Mouse (Mus musculus): ENCODE measurements around the gene Tmem220. TPM values are rescaled to one million over a fixed set of nuclear protein-coding genes. Genes with fewer than 3 reads are reported as not detected.

The Tmem220 gene
- polyA plus RNA-seq, 1 experiment from 2014 or later, result 0.64 TPM

- ATAC-seq (ENCODE audit: low read depth), result no peak
- Histone ChIP-seq H3K4me1 (ENCODE audit: control insufficient read depth, insufficient read depth, low read length) (no peaks in the 10 kb centered on the region), H3K4me2 (ENCODE audit: low read depth, low read length) (no peak overlapping the region), H3K27me3 (ENCODE audit: control insufficient read depth, insufficient read depth, low read length) (no peaks in the 10 kb centered on the region), H3K27ac (ENCODE audit: low read depth, low read length) (no peak overlapping the region), H3K9ac (replicated peaks; ENCODE audit: low read depth, low read length) (no peak overlapping the region), H3K36me3 (ENCODE audit: control insufficient read depth, insufficient read depth, low read length) (no peaks in the 10 kb centered on the region), H3K9me3 (ENCODE audit: control insufficient read depth, low read length) (no peaks in the 10 kb centered on the region), H3K4me3 (ENCODE audit: low read depth, low read length) (no peak overlapping the region)
- WGBS, result 60% methylated on average over 16 of the region's 16 CpGs
Observed at GRCm38 (mm10) chr11:67030904-67031602, 6.1 kb downstream of the Tmem220 start.

DNA sequence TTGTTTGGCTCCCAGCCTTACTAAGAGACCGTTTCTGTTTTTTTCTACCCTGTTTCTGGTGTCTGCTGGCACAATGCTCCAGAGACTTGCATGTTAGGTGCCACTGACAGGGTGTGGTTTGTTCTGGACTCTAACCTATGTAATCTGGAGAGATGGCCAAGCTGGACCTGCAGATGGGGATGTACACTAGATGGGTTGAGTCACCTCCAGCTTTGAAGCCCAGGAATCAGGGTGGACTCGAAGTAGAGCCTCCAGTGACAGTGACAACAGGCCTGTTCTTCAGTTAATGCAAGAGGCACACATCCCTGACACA, 6.6 kb downstream of the Tmem220 start:
- Histone ChIP-seq H3K9me3 (ENCODE audit: control insufficient read depth, low read length) (no peaks in the 10 kb centered on the region), H3K4me2 (ENCODE audit: low read depth, low read length) (no peak overlapping the region), H3K4me3 (ENCODE audit: low read depth, low read length) (no peak overlapping the region), H3K4me1 (ENCODE audit: control insufficient read depth, insufficient read depth, low read length) (no peaks in the 10 kb centered on the region), H3K27ac (ENCODE audit: low read depth, low read length) (no peak overlapping the region), H3K27me3 (ENCODE audit: control insufficient read depth, insufficient read depth, low read length) (no peaks in the 10 kb centered on the region), H3K36me3 (ENCODE audit: control insufficient read depth, insufficient read depth, low read length) (no peaks in the 10 kb centered on the region), H3K9ac (replicated peaks; ENCODE audit: low read depth, low read length) (no peak overlapping the region)
- 38% methylated on average over 2 of the region's 2 CpGs for WGBS
- no peak for ATAC-seq (ENCODE audit: low read depth)

DNA sequence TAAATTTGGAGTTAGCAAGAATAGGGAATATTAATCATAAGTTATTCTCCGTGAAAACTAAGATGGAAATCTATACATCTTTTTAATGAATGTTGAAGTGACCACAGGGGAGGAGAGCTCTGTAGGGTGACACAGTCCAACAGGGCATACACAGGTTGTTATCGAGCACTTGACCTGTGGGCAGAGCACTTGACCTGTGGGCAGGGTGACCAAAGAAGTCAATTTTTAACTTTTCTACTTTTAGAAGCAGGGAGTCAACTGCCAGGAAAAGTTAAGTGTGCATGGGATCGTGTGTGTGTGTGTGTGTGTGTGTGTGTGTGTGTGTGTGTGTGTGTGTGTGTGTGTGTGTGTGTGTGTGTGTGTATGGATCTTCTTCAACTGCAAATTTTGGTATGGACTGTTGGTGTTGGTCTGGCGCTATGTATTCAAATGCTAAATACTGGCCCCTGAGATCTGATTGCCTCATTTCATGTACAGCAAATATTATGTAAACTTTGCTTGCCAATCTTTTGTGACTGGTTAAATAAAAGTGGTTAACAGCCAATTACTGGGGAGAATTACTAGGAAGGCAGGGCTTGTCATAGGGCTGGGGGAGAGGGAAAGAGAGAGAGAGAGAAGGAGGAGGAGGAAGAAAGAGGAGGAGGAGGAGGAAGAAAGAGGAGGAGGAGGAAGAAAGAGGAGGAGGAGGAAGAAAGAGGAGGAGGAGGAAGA, 10.0 kb downstream of the Tmem220 start:
- no peak overlapping the region for H3K4me2 ChIP-seq (ENCODE audit: low read depth, low read length)
- H3K9ac ChIP-seq (replicated peaks; ENCODE audit: low read depth, low read length), result no peak overlapping the region
- no peak overlapping the region for H3K27ac ChIP-seq (ENCODE audit: low read depth, low read length)
- no peaks in the 10 kb centered on the region for H3K27me3 ChIP-seq (ENCODE audit: control insufficient read depth, insufficient read depth, low read length)
- 90% methylated on average over 4 of the region's 4 CpGs for WGBS
- no peaks in the 10 kb centered on the region for H3K4me1 ChIP-seq (ENCODE audit: control insufficient read depth, insufficient read depth, low read length)
- no peak overlapping the region for H3K4me3 ChIP-seq (ENCODE audit: low read depth, low read length)
- H3K9me3 ChIP-seq (ENCODE audit: control insufficient read depth, low read length), result no peaks in the 10 kb centered on the region
- ATAC-seq (ENCODE audit: low read depth), result no peak
- 0 out of 2 replicates have a peak, but pooled peaks cover 3% of the 10 kb centered on the region for H3K36me3 ChIP-seq (ENCODE audit: control insufficient read depth, insufficient read depth, low read length)

- H3K4me3 ChIP-seq (ENCODE audit: low read depth, low read length), result no peak overlapping the region
- H3K4me2 ChIP-seq (ENCODE audit: low read depth, low read length), result no peak overlapping the region
- H3K27me3 ChIP-seq (ENCODE audit: control insufficient read depth, insufficient read depth, low read length), result no peaks in the 10 kb centered on the region
- H3K4me1 ChIP-seq (ENCODE audit: control insufficient read depth, insufficient read depth, low read length), result no peaks in the 10 kb centered on the region
- H3K9me3 ChIP-seq (ENCODE audit: control insufficient read depth, low read length), result no peaks in the 10 kb centered on the region
- no peak overlapping the region for H3K27ac ChIP-seq (ENCODE audit: low read depth, low read length)
- H3K9ac ChIP-seq (replicated peaks; ENCODE audit: low read depth, low read length), result no peak overlapping the region
- H3K36me3 ChIP-seq (ENCODE audit: control insufficient read depth, insufficient read depth, low read length), result peaks cover 14% of the 10 kb centered on the region
- no peak for ATAC-seq (ENCODE audit: low read depth)
- WGBS, result 93% methylated on average over 6 of the region's 6 CpGs
Observed at GRCm38 (mm10) chr11:67036229-67036628, 11.3 kb downstream of the Tmem220 start.

GRCm38 (mm10) chr11:67036892-67037291, 11.9 kb downstream of the Tmem220 start:
- Histone ChIP-seq H3K4me2 (ENCODE audit: low read depth, low read length) (no peak overlapping the region), H3K4me3 (ENCODE audit: low read depth, low read length) (no peak overlapping the region), H3K9ac (replicated peaks; ENCODE audit: low read depth, low read length) (no peak overlapping the region), H3K27me3 (ENCODE audit: control insufficient read depth, insufficient read depth, low read length) (no peaks in the 10 kb centered on the region), H3K36me3 (ENCODE audit: control insufficient read depth, insufficient read depth, low read length) (peaks cover 18% of the 10 kb centered on the region), H3K4me1 (ENCODE audit: control insufficient read depth, insufficient read depth, low read length) (no peaks in the 10 kb centered on the region), H3K9me3 (ENCODE audit: control insufficient read depth, low read length) (no peaks in the 10 kb centered on the region), H3K27ac (ENCODE audit: low read depth, low read length) (no peak overlapping the region)
- 95% methylated on average over 9 of the region's 9 CpGs for WGBS
- no peak for ATAC-seq (ENCODE audit: low read depth)

DNA sequence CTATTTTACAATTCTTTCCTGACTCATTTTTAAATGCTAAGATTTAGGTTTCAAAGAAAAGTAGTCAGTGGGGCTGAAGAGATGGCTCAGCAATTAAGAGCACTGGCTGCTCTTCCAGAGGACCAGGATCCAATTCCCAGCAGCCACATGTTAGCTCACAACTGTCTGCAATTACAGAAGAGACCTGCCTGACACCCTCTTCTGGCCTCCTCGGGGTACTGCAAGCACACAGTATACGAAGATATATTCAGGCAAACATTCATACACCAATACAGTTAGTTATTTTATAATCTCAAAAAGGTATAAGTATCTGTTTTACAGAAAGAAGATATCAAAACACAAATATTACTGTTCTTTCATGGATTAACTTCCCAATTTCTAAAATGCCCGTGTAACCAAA, 14.8 kb downstream of the Tmem220 start:
- no peak overlapping the region for H3K4me3 ChIP-seq (ENCODE audit: low read depth, low read length)
- H3K36me3 ChIP-seq (ENCODE audit: control insufficient read depth, insufficient read depth, low read length), result peaks cover 18% of the 10 kb centered on the region
- H3K4me1 ChIP-seq (ENCODE audit: control insufficient read depth, insufficient read depth, low read length), result no peaks in the 10 kb centered on the region
- H3K27ac ChIP-seq (ENCODE audit: low read depth, low read length), result no peak overlapping the region
- H3K27me3 ChIP-seq (ENCODE audit: control insufficient read depth, insufficient read depth, low read length), result no peaks in the 10 kb centered on the region
- H3K9me3 ChIP-seq (ENCODE audit: control insufficient read depth, low read length), result no peaks in the 10 kb centered on the region
- no peak overlapping the region for H3K4me2 ChIP-seq (ENCODE audit: low read depth, low read length)
- ATAC-seq (ENCODE audit: low read depth), result no peak
- H3K9ac ChIP-seq (replicated peaks; ENCODE audit: low read depth, low read length), result no peak overlapping the region
- 91% methylated on average over 3 of the region's 3 CpGs for WGBS

DNA sequence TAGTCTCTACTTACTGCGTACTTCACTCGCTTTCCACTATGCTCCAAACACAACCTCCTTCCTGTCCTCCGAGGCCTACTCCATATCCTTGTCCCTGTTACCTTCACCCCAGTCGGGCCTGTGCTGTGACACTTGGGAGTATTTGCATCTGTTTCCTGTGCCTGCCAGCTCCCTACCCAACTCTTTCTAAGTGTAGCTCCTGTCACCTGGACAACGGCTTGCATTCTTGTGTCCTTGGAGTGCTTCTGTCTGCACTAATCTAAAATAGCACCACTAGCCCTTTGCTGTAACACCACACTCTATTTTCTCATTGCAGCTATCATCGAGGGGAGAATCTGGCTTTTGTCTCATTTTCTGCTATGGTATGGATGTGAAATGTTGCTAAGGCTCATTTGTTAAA, 15.5 kb downstream of the Tmem220 start:
- WGBS, result 99% methylated on average over 6 of the region's 6 CpGs
- Histone ChIP-seq H3K4me3 (ENCODE audit: low read depth, low read length) (no peak overlapping the region), H3K4me2 (ENCODE audit: low read depth, low read length) (no peak overlapping the region), H3K27me3 (ENCODE audit: control insufficient read depth, insufficient read depth, low read length) (no peaks in the 10 kb centered on the region), H3K4me1 (ENCODE audit: control insufficient read depth, insufficient read depth, low read length) (no peaks in the 10 kb centered on the region), H3K9ac (replicated peaks; ENCODE audit: low read depth, low read length) (no peak overlapping the region), H3K36me3 (ENCODE audit: control insufficient read depth, insufficient read depth, low read length) (peaks cover 18% of the 10 kb centered on the region), H3K27ac (ENCODE audit: low read depth, low read length) (no peak overlapping the region), H3K9me3 (ENCODE audit: control insufficient read depth, low read length) (no peaks in the 10 kb centered on the region)
- no peak for ATAC-seq (ENCODE audit: low read depth)

DNA sequence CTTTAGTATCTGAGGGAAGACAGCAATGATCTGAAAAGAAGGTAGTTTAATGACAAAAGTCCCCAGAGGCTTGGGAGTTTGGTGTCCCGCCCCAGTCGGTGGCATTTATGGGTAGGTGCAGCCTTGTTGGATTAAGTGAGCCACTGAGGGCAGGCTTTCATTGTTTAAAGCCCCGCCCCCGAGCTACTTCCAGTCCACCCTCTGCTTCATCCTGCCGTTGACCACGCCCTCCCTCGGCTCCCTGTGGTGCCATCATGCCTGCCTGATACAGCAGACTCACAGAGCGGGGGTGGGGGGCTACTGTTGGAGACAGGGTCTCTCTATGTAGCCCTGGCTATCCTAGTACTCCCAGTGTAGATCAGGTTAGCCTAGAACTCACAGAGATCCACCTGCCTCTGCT, 18.1 kb downstream of the Tmem220 start:
- Histone ChIP-seq H3K4me2 (ENCODE audit: low read depth, low read length) (no peak overlapping the region), H3K4me3 (ENCODE audit: low read depth, low read length) (no peak overlapping the region), H3K9ac (replicated peaks; ENCODE audit: low read depth, low read length) (no peak overlapping the region), H3K27ac (ENCODE audit: low read depth, low read length) (no peak overlapping the region), H3K36me3 (ENCODE audit: control insufficient read depth, insufficient read depth, low read length) (peaks cover 18% of the 10 kb centered on the region), H3K9me3 (ENCODE audit: control insufficient read depth, low read length) (no peaks in the 10 kb centered on the region), H3K4me1 (ENCODE audit: control insufficient read depth, insufficient read depth, low read length) (no peaks in the 10 kb centered on the region), H3K27me3 (ENCODE audit: control insufficient read depth, insufficient read depth, low read length) (no peaks in the 10 kb centered on the region)
- WGBS, result 23% methylated on average over 8 of the region's 8 CpGs
- no peak for ATAC-seq (ENCODE audit: low read depth)

GRCm38 (mm10) chr11:67044959-67045358, 20.0 kb downstream of the Tmem220 start:
- Histone ChIP-seq H3K9me3 (ENCODE audit: control insufficient read depth, low read length) (no peaks in the 10 kb centered on the region), H3K27me3 (ENCODE audit: control insufficient read depth, insufficient read depth, low read length) (no peaks in the 10 kb centered on the region), H3K27ac (ENCODE audit: low read depth, low read length) (no peak overlapping the region), H3K4me2 (ENCODE audit: low read depth, low read length) (no peak overlapping the region), H3K36me3 (ENCODE audit: control insufficient read depth, insufficient read depth, low read length) (peaks cover 15% of the 10 kb centered on the region), H3K4me3 (ENCODE audit: low read depth, low read length) (no peak overlapping the region), H3K4me1 (ENCODE audit: control insufficient read depth, insufficient read depth, low read length) (no peaks in the 10 kb centered on the region), H3K9ac (replicated peaks; ENCODE audit: low read depth, low read length) (no peak overlapping the region)
- no peak for ATAC-seq (ENCODE audit: low read depth)
- 84% methylated on average over 6 of the region's 6 CpGs for WGBS
